Mouse (Mus musculus): ENCODE measurements around the gene Olfr1206. TPM values are rescaled to one million over a fixed set of nuclear protein-coding genes. Genes with fewer than 3 reads are reported as not detected.

Gene Olfr1206
- polyA plus RNA-seq, 1 experiment from 2014 or later: not detected

- Histone ChIP-seq H3K27ac (ENCODE audit: low read depth, low read length) (no peak within 1 kb of the TSS), H3K4me2 (replicated peaks; ENCODE audit: low read depth) (no peak within 1 kb of the TSS), H3K9ac (ENCODE audit: low read depth, low read length) (no peak within 1 kb of the TSS), H3K9me3 (ENCODE audit: control insufficient read depth) (no peaks in the 10 kb centered on the region), H3K4me3 (ENCODE audit: low read depth, low read length) (no peak within 1 kb of the TSS), H3K27me3 (replicated peaks; ENCODE audit: control insufficient read depth, insufficient read depth, low read length) (no peaks in the 10 kb centered on the region), H3K36me3 (ENCODE audit: control insufficient read depth, insufficient read depth) (no peaks in the 10 kb centered on the region), H3K4me1 (replicated peaks; ENCODE audit: control insufficient read depth, insufficient read depth, low read length) (no peaks in the 10 kb centered on the region)
- ATAC-seq: no peak
- 88% methylated on average over 3 of the region's 3 CpGs for WGBS
- TF ChIP-seq CTCF (IDR thresholded peaks at IDR 0.05; ENCODE audit: low read depth): no peak
Observed at GRCm38 (mm10) chr2:88915057-88915456, 52.0 kb downstream of the Olfr1206 start, which contains the start of gene Olfr1209. Gene Olfr1209, minus strand, starts transcription at chr2:88915157.

Other genes starting within 250 kb of the Olfr1206 start
- gene Olfr1191-ps1, start 222.7 kb upstream of the Olfr1206 start, polyA plus RNA-seq (2015; fragmentation: Nextera tagmentation; extraction: Ambion mirVana): not detected in 2 replicates
- gene Olfr1192-ps1, start 214.7 kb upstream of the Olfr1206 start, polyA plus RNA-seq (2015; fragmentation: Nextera tagmentation; extraction: Ambion mirVana): not detected in 2 replicates
- not detected in 2 replicates for gene Olfr1193, start 187.6 kb upstream of the Olfr1206 start, polyA plus RNA-seq (2015; fragmentation: Nextera tagmentation; extraction: Ambion mirVana)
- gene Olfr1195, start 174.0 kb upstream of the Olfr1206 start, polyA plus RNA-seq (2015; fragmentation: Nextera tagmentation; extraction: Ambion mirVana): not detected in 2 replicates
- not detected in 2 replicates for gene Olfr1196, start 158.6 kb upstream of the Olfr1206 start, polyA plus RNA-seq (2015; fragmentation: Nextera tagmentation; extraction: Ambion mirVana)
- not detected in 2 replicates for gene Olfr1197, start 130.9 kb upstream of the Olfr1206 start, polyA plus RNA-seq (2015; fragmentation: Nextera tagmentation; extraction: Ambion mirVana)
- gene Olfr1198, start 111.9 kb upstream of the Olfr1206 start, polyA plus RNA-seq (2015; fragmentation: Nextera tagmentation; extraction: Ambion mirVana): not detected in 2 replicates
- gene Olfr1199, start 102.8 kb upstream of the Olfr1206 start, polyA plus RNA-seq (2015; fragmentation: Nextera tagmentation; extraction: Ambion mirVana): not detected in 2 replicates
- gene Olfr1200, start 92.7 kb upstream of the Olfr1206 start, polyA plus RNA-seq (2015; fragmentation: Nextera tagmentation; extraction: Ambion mirVana): not detected in 2 replicates
- gene Olfr1201, start 70.2 kb upstream of the Olfr1206 start, polyA plus RNA-seq (2015; fragmentation: Nextera tagmentation; extraction: Ambion mirVana): not detected in 2 replicates
- not detected in 2 replicates for gene Olfr1202, start 48.7 kb upstream of the Olfr1206 start, polyA plus RNA-seq (2015; fragmentation: Nextera tagmentation; extraction: Ambion mirVana)
- gene Olfr1205, start 33.5 kb upstream of the Olfr1206 start, polyA plus RNA-seq (2015; fragmentation: Nextera tagmentation; extraction: Ambion mirVana): not detected in 2 replicates
- gene Olfr1204, start 13.9 kb upstream of the Olfr1206 start, polyA plus RNA-seq (2015; fragmentation: Nextera tagmentation; extraction: Ambion mirVana): not detected in 2 replicates
- not detected in 2 replicates for gene Olfr1208, start 39.1 kb downstream of the Olfr1206 start, polyA plus RNA-seq (2015; fragmentation: Nextera tagmentation; extraction: Ambion mirVana)
- not detected in 2 replicates for gene Olfr1209, start 51.9 kb downstream of the Olfr1206 start, polyA plus RNA-seq (2015; fragmentation: Nextera tagmentation; extraction: Ambion mirVana)
- not detected in 2 replicates for gene Olfr1211, start 74.9 kb downstream of the Olfr1206 start, polyA plus RNA-seq (2015; fragmentation: Nextera tagmentation; extraction: Ambion mirVana)
- not detected in 2 replicates for gene Olfr1212, start 90.7 kb downstream of the Olfr1206 start, polyA plus RNA-seq (2015; fragmentation: Nextera tagmentation; extraction: Ambion mirVana)
- gene Gm13762, start 117.0 kb downstream of the Olfr1206 start, polyA plus RNA-seq (2015; fragmentation: Nextera tagmentation; extraction: Ambion mirVana): not detected in 2 replicates
- gene Olfr1214, start 129.4 kb downstream of the Olfr1206 start, polyA plus RNA-seq (2015; fragmentation: Nextera tagmentation; extraction: Ambion mirVana): not detected in 2 replicates
- gene Olfr1215, start 143.7 kb downstream of the Olfr1206 start, polyA plus RNA-seq (2015; fragmentation: Nextera tagmentation; extraction: Ambion mirVana): not detected in 2 replicates
- gene Olfr1216, start 155.1 kb downstream of the Olfr1206 start, polyA plus RNA-seq (2015; fragmentation: Nextera tagmentation; extraction: Ambion mirVana): not detected in 2 replicates
- not detected in 2 replicates for gene Olfr1217, start 168.8 kb downstream of the Olfr1206 start, polyA plus RNA-seq (2015; fragmentation: Nextera tagmentation; extraction: Ambion mirVana)
- gene Olfr1218, start 198.0 kb downstream of the Olfr1206 start, polyA plus RNA-seq (2015; fragmentation: Nextera tagmentation; extraction: Ambion mirVana): not detected in 2 replicates
- gene Olfr1219, start 220.3 kb downstream of the Olfr1206 start, polyA plus RNA-seq (2015; fragmentation: Nextera tagmentation; extraction: Ambion mirVana): not detected in 2 replicates
- not detected in 2 replicates for gene Olfr1220, start 243.6 kb downstream of the Olfr1206 start, polyA plus RNA-seq (2015; fragmentation: Nextera tagmentation; extraction: Ambion mirVana)